Mouse (Mus musculus) embryonic facial prominence, embryonic 11.5 days (tissue): ENCODE results near the gene Elmo1. TPM values are rescaled to one million over a fixed set of nuclear protein-coding genes. Genes with fewer than 3 reads are reported as not detected.

Experiments
- ATAC-seq: fragments of 200-750 bp; cut with Nextera tagmentation; replicated peaks from 2 replicates; pipeline ENCODE4 v1.8.0; 2017; ENCODE audit warnings: low read depth; ENCODE audit not compliant: insufficient number of reproducible peaks, low FRiP score, low TSS enrichment
- DNase-seq: peaks from one replicate; pipeline ENCODE4 v3.0.0-alpha.2; 2015; ENCODE audit warnings: low spot score
- H3K27ac ChIP-seq: fragments of 300-500 bp; sonication (generic); replicated peaks from 2 replicates; pipeline ENCODE4 v1.5.1; 2014; ENCODE audit warnings: mild to moderate bottlenecking, low read depth, low read length, control low read depth
- H3K27me3 ChIP-seq: fragments of 300-500 bp; sonication (generic); 2 replicates; pipeline ENCODE4 v1.6.1; 2014; ENCODE audit warnings: mild to moderate bottlenecking, low read length, moderate library complexity, mixed read lengths; ENCODE audit not compliant: control insufficient read depth, insufficient read depth
- H3K36me3 ChIP-seq: fragments of 300-500 bp; sonication (generic); replicated peaks from 2 replicates; pipeline ENCODE4 v1.6.1; 2014; ENCODE audit warnings: low read depth, mild to moderate bottlenecking, low read length, moderate library complexity, mixed read lengths; ENCODE audit not compliant: control insufficient read depth, insufficient read depth
- H3K4me1 ChIP-seq: fragments of 300-500 bp; sonication (generic); 2 replicates; pipeline ENCODE4 v1.6.1; 2014; ENCODE audit warnings: low read length, mixed read lengths; ENCODE audit not compliant: control insufficient read depth, insufficient read depth
- H3K4me2 ChIP-seq: fragments of 300-500 bp; sonication (generic); 2 replicates; pipeline ENCODE4 v1.6.1; 2014; ENCODE audit warnings: low read depth, mild to moderate bottlenecking, control low read depth, low read length, moderate library complexity
- H3K4me3 ChIP-seq: fragments of 300-500 bp; sonication (generic); 2 replicates; pipeline ENCODE4 v1.5.1; 2014; ENCODE audit warnings: low read depth, low read length, control low read depth
- H3K9ac ChIP-seq: fragments of 300-500 bp; sonication (generic); replicated peaks from 2 replicates; pipeline ENCODE4 v1.6.1; 2014; ENCODE audit warnings: mild to moderate bottlenecking, control low read depth, low read length
- H3K9me3 ChIP-seq: fragments of 300-500 bp; sonication (generic); replicated peaks from 2 replicates; pipeline ENCODE4 v1.6.1; 2016; ENCODE audit warnings: mild to moderate bottlenecking, low read length, inconsistent platforms, mixed read lengths; ENCODE audit not compliant: control insufficient read depth
- WGBS: fragments of 180-500 bp; shearing (Covaris S2); extraction: QIAGEN DNeasy Blood & Tissue Kit; methylation state at CpG from one replicate; pipeline ENCODE4 v1.1.7; 2014; 5-methylcytosine and 5-hydroxymethylcytosine counted together
- polyA plus RNA-seq: library from polyadenylated mRNA; unstranded; fragments of >200 nt; fragmentation: Nextera tagmentation; extraction: Ambion mirVana; gene quantifications from 2 replicates; pipeline ENCODE4 v1.2.1, GENCODE M21; 2014

The Elmo1 gene
- polyA plus RNA-seq, 1 experiment from 2014 or later = 8.8 TPM

GRCm38 (mm10) chr13:20120723-20121122 is 30.3 kb downstream of the Elmo1 start:
- no peak overlapping the region for H3K4me3 ChIP-seq
- H3K27me3 ChIP-seq = no peaks in the 10 kb centered on the region
- no peak overlapping the region for H3K27ac ChIP-seq
- H3K4me2 ChIP-seq = no peak overlapping the region
- no peak overlapping the region for H3K9ac ChIP-seq
- DNase-seq (no peak), ATAC-seq (no peak)
- no peaks in the 10 kb centered on the region for H3K4me1 ChIP-seq
- no peaks in the 10 kb centered on the region for H3K9me3 ChIP-seq
- no peaks in the 10 kb centered on the region for H3K36me3 ChIP-seq
- 83% methylated on average over 5 of the region's 5 CpGs for WGBS

GRCm38 (mm10) chr13:20121385-20122043 is 31.1 kb downstream of the Elmo1 start:
- WGBS = 83% methylated on average over 8 of the region's 8 CpGs
- no peak for DNase-seq
- H3K9ac ChIP-seq = no peak overlapping the region
- H3K27me3 ChIP-seq = no peaks in the 10 kb centered on the region
- no peak overlapping the region for H3K4me2 ChIP-seq
- no peak overlapping the region for H3K27ac ChIP-seq
- no peak for ATAC-seq
- no peaks in the 10 kb centered on the region for H3K36me3 ChIP-seq
- no peak overlapping the region for H3K4me3 ChIP-seq
- no peaks in the 10 kb centered on the region for H3K4me1 ChIP-seq
- no peaks in the 10 kb centered on the region for H3K9me3 ChIP-seq

GRCm38 (mm10) chr13:20123975-20124374 is 33.6 kb downstream of the Elmo1 start:
- DNase-seq (no peak), ATAC-seq (no peak)
- H3K4me1 ChIP-seq = no peaks in the 10 kb centered on the region
- no peaks in the 10 kb centered on the region for H3K27me3 ChIP-seq
- no peaks in the 10 kb centered on the region for H3K9me3 ChIP-seq
- H3K27ac ChIP-seq = no peak overlapping the region
- 34% methylated on average over 3 of the region's 3 CpGs for WGBS
- no peak overlapping the region for H3K4me2 ChIP-seq
- H3K36me3 ChIP-seq = no peaks in the 10 kb centered on the region
- no peak overlapping the region for H3K9ac ChIP-seq
- no peak overlapping the region for H3K4me3 ChIP-seq

- H3K36me3 ChIP-seq = no peaks in the 10 kb centered on the region
- no peaks in the 10 kb centered on the region for H3K9me3 ChIP-seq
- no peaks in the 10 kb centered on the region for H3K4me1 ChIP-seq
- H3K4me2 ChIP-seq = no peak overlapping the region
- H3K27me3 ChIP-seq = no peaks in the 10 kb centered on the region
- DNase-seq = no peak
- H3K27ac ChIP-seq = no peak overlapping the region
- 80% methylated on average over 7 of the region's 7 CpGs for WGBS
- no peak overlapping the region for H3K4me3 ChIP-seq
- ATAC-seq = no peak
- no peak overlapping the region for H3K9ac ChIP-seq
Observed at GRCm38 (mm10) chr13:20124965-20125364, 34.6 kb downstream of the Elmo1 start.

GRCm38 (mm10) chr13:20125845-20126244 is 35.4 kb downstream of the Elmo1 start:
- Histone ChIP-seq H3K27me3 (no peaks in the 10 kb centered on the region), H3K4me2 (no peak overlapping the region), H3K36me3 (no peaks in the 10 kb centered on the region), H3K27ac (no peak overlapping the region), H3K4me1 (no peaks in the 10 kb centered on the region), H3K4me3 (no peak overlapping the region), H3K9ac (no peak overlapping the region), H3K9me3 (no peaks in the 10 kb centered on the region)
- WGBS = 94% methylated on average over 10 of the region's 10 CpGs
- no peak for ATAC-seq
- no peak for DNase-seq

- H3K4me3 ChIP-seq = no peak overlapping the region
- no peaks in the 10 kb centered on the region for H3K27me3 ChIP-seq
- H3K9ac ChIP-seq = no peak overlapping the region
- 59% methylated on average over 4 of the region's 4 CpGs for WGBS
- no peaks in the 10 kb centered on the region for H3K4me1 ChIP-seq
- H3K36me3 ChIP-seq = no peaks in the 10 kb centered on the region
- no peak overlapping the region for H3K4me2 ChIP-seq
- no peak for DNase-seq
- H3K9me3 ChIP-seq = no peaks in the 10 kb centered on the region
- no peak for ATAC-seq
- H3K27ac ChIP-seq = no peak overlapping the region
Observed at GRCm38 (mm10) chr13:20127553-20127952, 37.2 kb downstream of the Elmo1 start.

- no peak overlapping the region for H3K9ac ChIP-seq
- no peaks in the 10 kb centered on the region for H3K36me3 ChIP-seq
- no peaks in the 10 kb centered on the region for H3K9me3 ChIP-seq
- ATAC-seq (no peak), DNase-seq (no peak)
- WGBS = 86% methylated on average over 4 of the region's 4 CpGs
- no peaks in the 10 kb centered on the region for H3K27me3 ChIP-seq
- no peak overlapping the region for H3K27ac ChIP-seq
- no peak overlapping the region for H3K4me2 ChIP-seq
- no peaks in the 10 kb centered on the region for H3K4me1 ChIP-seq
- no peak overlapping the region for H3K4me3 ChIP-seq
Observed at GRCm38 (mm10) chr13:20128097-20128496, 37.7 kb downstream of the Elmo1 start.

- H3K27ac ChIP-seq = no peak overlapping the region
- H3K36me3 ChIP-seq = no peaks in the 10 kb centered on the region
- 85% methylated on average over 3 of the region's 3 CpGs for WGBS
- no peak overlapping the region for H3K9ac ChIP-seq
- H3K4me2 ChIP-seq = no peak overlapping the region
- H3K4me1 ChIP-seq = no peaks in the 10 kb centered on the region
- no peaks in the 10 kb centered on the region for H3K27me3 ChIP-seq
- DNase-seq = no peak
- ATAC-seq = no peak
- no peak overlapping the region for H3K4me3 ChIP-seq
- H3K9me3 ChIP-seq = no peaks in the 10 kb centered on the region
Observed at GRCm38 (mm10) chr13:20130731-20131130, 40.3 kb downstream of the Elmo1 start.
